Mouse (Mus musculus): Measurements from ENCODE around the gene Umodl1.

Gene Umodl1

DNA sequence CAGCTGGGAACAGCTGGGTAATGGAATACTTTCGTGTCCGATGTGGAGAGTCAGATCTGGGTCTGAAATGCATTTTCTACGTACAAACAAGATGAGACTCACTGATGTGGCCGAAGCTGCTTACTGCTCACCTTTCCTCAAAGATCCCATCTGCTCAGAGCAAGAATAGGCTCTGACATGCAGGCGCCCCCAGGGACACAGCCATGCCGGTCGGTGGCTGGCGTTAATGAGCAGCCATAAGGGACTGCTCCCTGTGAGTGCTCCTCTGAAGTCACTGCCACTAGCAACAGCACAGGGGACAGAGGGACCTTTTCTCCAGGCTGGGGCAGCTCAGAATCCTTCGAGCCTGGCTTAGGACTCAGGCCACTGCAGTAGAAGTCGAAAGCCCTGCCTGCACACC is at the start of gene Umodl1:
Umodl1 (plus strand) TSS at position 301 of the 400 bp plus-strand sequence.
- no peak for DNase-seq

DNA sequence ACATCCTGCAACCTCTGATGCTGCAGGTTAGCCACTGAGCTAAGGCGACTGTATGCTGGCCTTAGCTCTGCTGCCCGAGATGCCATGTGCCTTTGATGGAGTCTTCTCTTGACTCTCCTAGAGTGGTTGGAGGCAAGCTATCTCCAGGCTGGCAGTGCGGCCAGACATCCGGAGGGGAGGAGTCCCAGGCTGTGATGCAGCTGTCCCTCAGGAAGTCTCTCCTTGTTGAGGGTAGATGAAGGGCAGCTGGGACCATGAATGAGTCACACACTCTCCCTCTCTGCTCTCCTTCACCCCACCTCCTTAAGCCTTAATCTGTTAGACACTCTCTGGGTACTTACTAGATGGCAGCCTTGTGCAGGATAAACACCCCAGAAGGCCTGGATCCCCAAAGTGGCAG is 46.9 kb upstream of the Umodl1 start:
- no peak for DNase-seq

DNA sequence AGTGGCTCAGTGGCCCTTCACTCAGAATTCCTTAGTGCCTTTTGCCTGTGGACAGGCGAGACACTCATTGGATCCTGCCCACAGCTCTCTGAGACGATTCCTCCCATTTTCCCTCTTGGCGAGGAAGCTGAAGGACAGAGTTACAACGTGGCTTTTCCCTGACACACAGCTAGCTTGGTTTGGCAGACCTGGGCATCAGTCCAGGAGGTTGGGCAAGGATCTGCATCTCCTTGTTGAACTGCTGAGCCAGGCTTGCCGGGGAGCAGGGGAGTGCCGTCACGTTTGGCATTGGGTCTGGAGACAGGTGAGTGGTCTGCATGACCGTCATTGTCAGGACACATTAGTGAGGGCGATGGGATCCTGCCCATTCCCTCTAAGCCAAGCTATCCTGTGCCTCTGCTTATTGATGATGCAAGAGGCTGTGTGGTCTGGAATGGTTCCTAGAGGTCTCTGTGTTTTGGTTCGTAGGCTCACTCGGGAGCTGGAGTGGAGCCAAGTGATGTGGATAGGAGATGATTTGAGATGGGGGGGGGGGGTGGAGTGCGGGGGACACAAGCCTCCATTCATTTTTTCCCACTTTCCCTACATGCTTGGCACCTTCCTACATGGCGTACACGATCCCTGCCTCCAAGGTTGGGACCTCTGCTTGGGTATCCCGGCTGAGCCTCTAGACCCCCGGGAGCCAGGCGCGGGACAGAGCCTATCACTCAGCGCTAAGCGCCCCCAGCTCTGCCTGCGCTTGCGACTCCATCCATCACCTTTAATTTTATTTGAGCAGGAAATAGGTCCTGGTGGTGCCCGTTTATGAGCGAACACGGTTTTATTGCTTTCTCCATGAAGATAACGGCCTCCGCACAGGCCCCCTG is 43.3 kb upstream of the Umodl1 start:
- DNase-seq, result no peak

DNA sequence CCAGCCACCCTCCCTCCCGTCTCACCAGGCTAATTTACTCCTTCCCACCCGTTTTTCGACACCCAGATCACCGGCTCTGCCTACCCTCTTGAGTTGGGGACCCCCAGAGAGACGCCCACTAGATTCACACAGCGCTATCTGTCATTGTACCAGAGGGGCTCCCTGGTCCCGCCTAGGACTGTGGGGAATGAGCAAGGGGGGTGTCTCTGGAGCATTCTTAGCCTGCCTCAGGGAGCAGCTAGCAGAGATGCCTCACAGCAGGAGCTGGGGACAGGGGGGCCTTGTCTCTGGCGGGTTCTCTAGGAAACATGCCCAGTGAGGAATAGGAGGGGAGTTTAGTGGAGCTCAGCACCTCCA is 42.7 kb upstream of the Umodl1 start:
- no peak for DNase-seq

DNA sequence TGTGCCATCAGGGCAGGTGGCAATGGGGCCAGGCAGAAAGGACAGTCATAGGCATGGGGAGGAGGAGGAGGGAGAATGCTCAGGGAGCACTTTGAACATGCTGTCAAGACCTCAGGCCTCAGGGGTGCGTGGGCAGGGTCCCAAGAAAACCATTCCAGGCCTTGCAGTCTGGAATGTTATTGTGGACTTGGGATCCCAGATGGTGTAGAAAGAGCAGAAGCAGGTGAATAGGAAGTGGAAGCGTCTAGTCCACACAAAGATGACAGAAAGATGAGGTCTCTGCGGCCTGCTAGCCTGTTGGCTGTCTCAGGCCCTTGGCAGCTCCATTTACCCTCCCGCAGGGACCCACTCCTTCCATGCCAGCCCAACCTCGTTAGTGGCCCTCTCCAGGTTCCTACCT is 41.9 kb upstream of the Umodl1 start:
- no peak for DNase-seq

DNA sequence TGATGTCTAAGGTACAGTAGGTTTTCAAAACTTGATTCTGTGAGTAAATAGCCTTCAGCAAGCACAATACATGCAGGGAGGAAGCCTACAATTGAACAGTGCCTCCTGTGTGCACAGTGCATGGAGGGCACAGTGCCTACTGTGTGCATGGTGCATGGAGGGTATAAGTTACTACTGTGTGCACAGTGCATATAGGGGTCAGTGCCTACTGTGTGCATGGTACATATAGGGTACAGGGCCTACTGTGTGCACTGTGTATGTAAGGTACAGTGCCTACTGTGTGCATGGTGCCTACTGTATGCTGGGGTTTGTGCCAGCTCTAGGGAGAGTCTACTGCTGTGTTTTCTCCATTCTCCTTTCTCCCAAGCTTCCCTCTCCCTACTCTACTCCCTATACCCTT is 40.2 kb upstream of the Umodl1 start:
- DNase-seq, result no peak

DNA sequence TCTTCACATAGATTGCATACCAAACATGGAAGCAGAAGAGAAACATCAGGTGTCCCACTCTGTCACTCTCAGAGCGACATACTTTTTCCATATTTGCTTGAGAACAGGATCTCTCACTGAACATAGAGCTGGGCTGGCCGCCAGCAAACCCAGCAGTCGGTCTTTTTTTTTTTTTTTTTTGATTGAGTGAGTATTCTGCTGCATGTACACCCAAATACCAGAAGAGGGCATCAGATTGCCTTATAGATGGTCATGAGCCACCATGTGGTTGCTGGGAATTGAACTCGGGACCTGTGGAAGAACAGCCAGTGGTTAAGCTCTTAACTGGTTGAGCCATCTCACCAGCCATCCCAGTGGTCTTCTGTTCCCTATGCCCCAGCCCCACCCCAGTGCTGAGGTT is 30.9 kb upstream of the Umodl1 start:
- no peak for DNase-seq

DNA sequence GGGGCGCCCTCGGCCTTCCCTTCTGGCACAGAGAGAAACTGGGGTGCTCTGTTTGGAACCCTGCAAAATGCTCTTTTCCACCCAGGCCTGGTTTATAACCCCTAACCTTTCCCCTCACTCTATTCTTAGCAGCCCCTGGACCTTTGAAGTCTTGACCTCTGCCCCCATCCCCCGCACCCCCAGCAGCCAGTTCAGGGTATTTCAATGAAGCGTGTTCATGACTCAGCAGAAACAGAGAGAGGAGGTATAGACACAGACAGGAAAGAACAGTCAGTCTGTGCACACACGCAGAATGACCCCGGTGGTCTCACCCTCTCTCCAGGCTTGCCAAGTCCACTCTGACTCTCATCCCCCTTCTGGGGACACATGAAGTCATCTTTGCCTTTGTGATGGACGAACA is 23.6 kb upstream of the Umodl1 start:
- DNase-seq, result no peak

DNA sequence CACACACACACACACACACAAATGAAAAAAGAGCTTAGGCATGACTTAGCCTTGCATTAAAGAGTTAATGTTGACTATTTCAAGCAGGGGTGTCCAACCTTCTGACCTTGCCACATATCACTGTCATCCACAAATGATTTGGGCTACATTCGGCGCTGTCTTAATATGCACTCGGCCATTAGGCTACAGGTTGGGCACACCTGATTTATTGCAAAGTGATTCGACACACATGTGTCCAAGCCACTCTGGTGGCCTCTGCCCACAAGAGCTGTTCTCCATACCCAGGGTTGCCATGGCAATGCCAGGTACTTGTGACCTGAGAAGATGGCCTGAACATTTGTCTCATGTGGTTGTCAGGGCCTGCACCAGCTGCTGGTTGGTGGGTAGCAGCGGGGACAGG is 21.6 kb upstream of the Umodl1 start:
- no peak for DNase-seq

DNA sequence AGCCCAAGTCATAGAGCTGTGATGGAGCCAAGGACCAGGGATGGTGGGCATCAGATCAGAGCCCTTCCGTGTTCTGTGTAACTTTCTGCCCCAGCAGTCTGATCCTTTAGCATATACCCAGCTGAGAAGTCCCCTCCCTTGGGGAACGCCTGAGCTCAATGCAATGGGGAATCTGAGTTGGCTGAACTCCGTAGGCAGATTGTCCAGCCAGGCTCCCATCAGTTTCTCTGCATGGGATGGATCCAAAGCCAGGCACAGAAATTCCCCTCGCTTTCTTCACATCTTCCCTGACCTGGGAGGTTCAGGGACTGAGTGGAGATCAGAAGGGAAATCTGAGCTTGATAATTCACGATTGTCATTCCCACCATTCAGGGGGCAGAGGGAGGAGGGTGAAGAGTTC is 19.1 kb upstream of the Umodl1 start:
- DNase-seq, result no peak

DNA sequence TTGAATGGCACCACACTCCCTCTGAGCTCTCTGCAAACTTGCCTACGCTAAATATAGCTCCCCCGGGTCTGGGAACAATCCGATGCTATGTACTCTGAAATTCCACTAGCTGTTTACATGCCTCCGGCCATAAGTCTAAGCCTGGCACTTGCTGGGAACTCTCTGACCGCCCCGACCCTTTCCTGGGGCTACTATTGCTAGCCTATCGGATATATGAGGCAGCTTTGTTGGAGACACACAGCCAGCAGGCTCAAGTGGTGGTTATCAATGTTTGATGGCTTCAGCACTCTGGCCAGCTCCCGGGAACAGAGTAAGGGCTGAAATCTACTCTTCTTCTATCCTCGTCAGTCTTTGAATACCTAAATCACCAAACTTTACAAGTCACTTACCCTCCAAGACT is 15.9 kb upstream of the Umodl1 start:
- no peak for DNase-seq

DNA sequence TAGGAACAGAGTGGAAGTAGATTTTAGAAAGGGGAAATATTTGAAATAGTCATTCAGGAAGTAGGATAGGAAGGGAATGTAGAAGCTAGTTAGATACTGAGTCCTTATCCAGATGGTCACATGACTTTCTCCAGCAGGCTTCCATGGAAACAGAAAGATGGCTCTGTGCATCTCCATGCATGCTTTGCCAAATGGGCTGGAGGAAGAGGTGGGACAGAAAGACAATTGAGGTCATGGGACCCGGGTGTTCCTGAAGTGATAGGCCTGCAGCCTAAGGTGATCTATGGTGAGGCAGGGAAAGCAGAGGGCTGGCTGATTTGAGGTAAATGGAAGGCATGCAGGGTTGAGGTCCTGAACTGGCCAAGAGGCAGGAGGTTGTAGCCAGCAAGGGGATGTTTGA is 6.1 kb upstream of the Umodl1 start:
- DNase-seq, result no peak

DNA sequence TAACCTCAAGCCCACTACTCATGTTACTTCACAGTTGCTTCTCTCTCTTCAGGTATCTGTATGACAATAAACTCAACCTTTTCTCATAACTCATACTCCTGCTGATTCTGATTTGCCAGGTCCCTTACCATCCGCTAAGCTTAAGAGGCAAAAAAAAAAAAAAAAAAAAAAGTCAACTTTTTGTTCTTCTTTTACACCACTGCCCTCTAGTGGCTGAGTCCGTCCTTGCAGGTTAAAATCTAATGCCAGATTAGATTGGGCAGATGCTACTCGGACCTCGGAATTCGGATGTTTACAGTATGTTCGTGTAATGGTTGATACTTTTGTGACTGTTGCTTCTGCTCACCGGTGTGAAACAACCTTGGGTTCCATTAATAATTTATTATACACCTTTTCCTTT is 3.7 kb upstream of the Umodl1 start:
- peak; percentile 72 for DNase-seq

DNA sequence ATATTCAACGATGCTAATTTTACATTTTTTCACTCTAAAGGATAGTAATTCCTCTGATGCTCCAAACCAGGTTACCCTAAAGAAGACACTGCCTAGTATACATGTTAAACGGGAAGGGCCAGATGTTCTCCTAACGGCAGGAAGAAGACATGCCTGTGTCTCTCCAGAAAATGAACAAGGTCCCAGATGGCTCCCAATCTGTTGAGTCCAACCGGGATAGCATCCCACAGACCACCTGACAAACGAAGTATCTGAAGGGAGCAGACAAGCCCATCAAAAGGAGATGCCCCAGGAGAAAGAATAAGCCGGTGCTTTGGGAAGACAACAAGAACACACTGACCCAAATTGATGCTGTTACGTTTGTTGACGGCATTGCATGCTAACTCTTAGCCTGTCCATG is 2.8 kb upstream of the Umodl1 start:
- no peak for DNase-seq

DNA sequence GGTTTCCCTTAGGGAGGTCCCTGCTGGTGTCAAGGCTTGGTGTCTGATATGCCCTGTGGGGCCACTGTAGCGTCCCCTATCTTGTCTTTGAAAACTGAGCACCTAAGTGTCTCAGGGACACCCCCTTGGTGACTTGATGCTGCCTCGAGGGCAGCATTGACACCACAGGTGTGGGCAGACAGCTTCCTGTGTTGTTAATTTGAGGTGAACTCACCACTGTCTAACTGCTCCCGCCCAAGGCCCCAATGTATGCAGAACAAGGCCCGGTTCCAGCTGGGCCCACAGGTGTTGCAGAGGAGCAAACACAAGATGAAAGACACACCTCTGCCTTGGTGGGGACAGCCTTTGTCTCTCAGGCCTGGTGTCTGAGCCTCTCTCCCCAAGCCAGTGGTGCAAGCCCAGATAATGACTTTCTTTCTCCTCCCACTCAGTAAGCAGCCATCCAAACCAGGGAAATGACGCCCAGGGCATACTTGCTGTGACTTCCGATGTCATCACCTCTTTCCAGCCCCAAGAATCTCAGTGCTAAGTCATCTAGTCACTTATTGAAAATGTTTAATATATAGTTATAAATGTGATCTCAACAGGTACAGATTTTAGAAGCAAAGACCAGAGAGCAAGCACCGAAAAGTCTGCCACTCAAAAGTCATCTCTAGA is 7.6 kb downstream of the Umodl1 start:
- peak; percentile 6 for DNase-seq

DNA sequence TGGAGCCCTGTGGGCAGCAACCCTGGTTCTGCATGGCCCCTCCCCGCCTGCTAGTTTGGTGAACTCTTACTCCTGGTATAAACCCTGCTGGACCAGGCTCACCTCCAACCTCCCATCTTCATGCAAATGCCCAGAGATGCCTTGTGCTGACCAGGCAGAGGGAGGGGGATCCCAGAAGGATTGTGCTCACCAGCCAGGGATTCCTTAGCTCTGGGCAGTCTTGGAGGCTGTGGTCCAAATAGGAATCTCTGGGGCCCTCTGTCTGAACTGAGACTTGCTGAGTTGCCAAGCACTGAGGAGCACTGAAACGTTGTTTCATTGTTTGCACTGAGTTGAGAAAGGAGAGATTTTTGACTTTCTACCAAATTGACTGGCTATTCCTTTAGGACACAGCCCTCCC is 8.4 kb downstream of the Umodl1 start:
- no peak for DNase-seq

DNA sequence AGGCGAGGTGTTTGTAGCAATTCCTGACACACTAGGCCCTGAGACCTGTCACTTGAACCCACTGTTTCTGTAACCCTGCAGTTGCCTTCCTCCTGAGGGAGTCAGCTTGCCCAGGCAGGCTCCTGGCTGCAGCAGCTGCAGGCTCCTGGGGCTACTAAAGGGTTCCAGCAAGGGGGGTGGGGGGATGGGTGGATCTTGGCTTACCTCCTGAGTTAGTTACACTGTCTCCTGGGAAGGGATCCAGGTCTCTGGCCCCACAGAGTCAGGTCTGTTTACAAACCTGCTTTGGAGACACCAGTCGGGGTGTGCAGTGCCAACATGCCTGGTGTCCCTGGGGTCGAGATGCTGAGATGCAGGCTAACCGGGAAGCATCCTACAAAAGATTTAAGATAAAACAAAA is 15.5 kb downstream of the Umodl1 start:
- no peak for DNase-seq

DNA sequence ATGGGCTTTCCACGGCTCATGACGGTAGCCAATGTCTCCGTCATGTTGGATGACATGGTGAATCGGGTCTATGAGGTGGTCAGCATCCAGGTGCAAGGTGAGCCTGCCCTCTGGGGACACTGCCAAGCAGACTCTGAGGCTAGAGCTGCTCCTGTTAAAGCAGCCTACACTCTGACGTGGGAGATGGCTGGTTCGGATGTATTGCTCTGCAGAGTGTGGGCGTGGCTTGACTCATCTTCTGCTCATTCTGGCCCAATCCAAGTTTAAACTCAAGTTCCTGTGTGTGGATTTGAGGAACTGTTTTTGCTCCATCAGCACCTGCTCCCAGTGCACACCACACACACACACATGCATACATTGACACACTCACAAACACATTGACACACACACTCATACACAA is 17.4 kb downstream of the Umodl1 start:
- no peak for DNase-seq

DNA sequence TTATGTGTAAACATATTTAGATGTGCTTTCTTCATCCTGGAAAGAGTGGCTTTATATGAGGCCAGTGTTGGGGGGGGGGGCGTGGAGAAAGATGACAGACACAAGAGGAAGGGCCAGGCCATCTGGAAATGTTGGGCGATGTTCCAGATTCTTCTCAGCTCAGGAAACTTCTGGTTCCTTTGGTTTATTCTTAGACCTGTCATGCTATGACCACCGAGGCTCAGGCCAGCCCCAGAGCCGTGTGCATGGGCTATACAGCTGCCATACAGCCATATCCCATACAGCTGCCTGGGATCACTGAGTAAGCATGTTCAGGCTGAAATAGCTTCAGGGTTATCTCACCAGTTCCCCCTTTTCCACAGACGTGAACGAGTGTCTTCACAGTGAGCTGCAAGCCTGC is 18.9 kb downstream of the Umodl1 start:
- DNase-seq, result no peak

DNA sequence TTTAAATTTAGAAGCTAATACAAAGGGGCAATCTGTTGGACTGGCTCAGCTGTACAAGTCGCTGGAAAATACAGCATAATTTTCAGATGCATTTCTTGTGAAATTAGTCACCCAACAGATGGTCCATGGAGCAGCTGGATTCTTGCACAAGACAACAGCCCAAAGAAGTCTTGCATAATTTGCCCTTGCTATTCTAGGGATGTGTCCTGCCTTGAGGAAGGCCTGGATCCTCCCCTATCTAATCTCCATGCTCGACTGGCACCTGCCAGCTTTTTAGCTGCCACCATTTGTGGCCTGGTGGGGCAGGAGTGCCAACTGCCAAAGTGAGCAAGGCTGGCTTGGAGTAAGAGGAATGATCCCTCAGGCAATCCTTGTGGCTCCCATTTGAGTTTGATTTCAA is 22.9 kb downstream of the Umodl1 start:
- no peak for DNase-seq

DNA sequence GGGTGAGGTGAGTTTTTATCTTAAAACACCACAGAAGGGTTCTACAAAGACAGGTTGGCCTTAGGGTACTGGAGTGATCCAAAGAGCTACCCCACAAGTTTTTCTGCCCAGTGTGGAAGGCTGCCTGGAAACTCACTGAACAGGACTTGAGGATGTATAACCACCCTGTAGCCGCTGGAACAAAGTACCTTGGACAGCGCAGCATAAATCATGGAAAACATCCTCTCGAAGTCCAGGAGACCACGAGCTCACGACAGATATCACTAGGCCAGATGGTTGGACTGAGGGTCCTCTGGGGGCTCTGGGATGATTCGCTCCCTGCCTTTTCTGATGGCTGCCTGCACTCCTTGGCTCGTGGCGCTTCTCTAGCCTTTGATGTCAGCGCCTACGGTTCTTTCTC is 24.1 kb downstream of the Umodl1 start:
- no peak for DNase-seq

DNA sequence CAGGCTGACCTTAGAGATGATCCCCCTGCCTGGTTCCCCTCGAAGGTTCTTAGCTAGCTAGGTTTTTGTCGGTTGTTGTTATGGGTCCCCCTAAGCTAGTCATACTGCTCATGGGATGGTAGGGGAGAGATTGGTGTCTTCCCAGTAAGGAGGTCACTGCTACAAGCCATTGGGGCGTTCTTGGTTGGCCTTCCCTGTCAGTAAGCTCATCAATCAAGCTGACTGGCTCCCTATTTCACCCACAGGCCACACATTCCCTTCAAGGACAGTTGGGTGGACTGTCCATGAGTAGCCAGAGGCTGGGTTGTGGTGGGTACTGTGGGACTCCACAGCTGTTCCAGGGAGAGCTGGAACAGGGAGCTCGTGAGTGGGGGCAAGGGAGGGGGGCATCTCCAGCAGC is 29.1 kb downstream of the Umodl1 start:
- no peak for DNase-seq

DNA sequence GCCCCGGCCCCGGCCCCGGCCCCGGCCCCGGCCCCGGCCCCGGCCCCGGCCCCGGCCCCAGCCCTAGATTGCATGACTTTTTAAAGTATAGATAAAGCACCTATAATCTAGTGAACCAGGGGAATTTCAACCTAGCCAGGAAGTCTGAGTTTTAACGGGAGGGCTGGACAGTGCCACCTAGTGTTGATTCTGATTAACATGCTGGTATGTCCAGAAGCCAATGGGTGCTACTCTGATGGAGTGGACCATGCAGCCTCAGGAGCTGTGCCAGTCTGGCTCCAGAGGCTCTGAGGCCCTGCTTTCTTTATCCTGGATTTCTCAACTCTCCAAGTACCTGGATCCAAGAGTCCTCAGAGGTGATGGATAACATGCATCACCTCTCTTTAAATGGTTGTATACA is 35.8 kb downstream of the Umodl1 start:
- DNase-seq, result peak; percentile 26

DNA sequence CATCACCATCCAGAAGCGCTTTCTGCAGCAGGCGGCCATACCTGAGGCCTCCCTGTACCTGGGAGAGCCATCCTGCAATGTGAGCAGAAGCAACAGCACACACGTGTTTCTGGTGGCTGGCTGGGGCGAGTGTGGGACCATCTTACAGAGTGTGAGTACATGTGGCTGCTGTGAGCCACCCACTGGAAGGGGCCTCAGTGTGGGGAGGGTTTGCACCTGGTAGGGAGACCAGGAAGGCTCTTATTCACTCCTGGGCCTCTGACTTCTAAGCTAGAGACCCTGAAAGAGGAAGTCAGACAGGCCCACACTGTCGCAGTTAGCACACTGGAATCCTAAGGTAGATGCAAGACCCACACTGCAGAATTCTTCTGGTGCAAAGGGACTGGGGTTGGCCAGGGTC is 41.9 kb downstream of the Umodl1 start:
- DNase-seq, result peak; percentile 27

DNA sequence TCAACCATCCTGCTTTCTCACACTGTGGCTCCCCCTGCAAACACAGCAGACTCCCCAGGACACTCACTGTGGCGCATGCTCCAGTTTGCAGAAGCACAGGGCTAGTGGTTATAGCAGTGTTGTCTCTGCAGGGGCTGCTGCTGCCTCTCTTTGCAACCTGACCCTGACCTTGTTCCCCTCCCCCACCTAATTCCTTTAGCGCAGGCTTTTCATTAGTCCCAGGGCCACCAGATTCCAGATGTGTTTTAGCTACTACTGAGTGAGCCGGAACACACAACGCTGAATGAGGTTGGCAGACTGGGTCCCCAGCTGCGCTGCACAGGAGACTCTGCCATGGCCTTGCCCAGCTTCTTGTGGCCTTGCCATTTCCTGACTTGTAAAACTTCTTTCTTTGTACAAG is 46.5 kb downstream of the Umodl1 start:
- DNase-seq, result no peak
